Mouse (Mus musculus): ENCODE measurements at regions not wholly inside any gene's neighbourhood (a gene's known extent, or its start where the extent isn't known, plus 50 kb on each side); places are given as distances from the start of the nearest gene placed in this dataset.

DNA sequence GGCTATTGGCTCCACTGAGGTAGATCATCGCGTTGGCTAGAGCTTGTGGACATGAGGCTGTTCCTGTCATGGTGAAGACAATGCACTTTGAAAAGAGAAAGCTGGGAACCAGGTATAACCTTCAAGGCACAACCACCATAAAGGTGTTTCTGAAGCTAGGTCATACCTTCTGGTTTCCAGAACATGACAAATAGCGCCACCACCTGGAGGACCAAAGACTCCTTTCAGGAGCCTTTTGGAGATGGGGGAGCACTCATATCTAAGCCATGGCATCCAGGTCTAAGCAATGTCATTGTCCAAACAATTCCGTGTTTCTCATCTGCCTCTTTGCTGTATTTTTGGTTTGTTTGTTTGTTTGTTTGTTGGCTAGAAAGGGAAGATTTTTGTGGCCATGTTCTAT is 113.7 kb upstream of the Lsm14a start:
- no peak for DNase-seq (ENCODE audit: low read depth, low spot score)

DNA sequence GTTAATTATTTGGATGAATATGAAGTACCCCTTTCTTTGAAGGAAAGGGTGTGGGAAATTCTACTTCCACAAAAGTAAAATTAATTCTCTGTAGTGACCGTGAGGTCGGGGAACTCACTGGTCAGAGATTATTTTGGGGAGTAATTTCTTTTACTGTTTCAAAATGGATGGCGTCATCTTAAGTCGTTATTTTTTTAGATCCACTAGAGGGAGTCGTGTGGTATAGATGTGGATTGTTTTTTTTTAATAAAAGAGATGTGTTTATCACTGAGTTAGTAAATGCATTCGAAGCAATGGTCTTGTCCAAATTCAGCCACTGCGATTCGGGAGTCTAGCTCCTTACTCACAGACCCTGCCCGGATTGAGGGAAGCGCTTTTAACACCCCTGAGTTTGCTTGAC is 100.8 kb upstream of the Lsm14a start:
- no peak for DNase-seq (ENCODE audit: low read depth, low spot score)

DNA sequence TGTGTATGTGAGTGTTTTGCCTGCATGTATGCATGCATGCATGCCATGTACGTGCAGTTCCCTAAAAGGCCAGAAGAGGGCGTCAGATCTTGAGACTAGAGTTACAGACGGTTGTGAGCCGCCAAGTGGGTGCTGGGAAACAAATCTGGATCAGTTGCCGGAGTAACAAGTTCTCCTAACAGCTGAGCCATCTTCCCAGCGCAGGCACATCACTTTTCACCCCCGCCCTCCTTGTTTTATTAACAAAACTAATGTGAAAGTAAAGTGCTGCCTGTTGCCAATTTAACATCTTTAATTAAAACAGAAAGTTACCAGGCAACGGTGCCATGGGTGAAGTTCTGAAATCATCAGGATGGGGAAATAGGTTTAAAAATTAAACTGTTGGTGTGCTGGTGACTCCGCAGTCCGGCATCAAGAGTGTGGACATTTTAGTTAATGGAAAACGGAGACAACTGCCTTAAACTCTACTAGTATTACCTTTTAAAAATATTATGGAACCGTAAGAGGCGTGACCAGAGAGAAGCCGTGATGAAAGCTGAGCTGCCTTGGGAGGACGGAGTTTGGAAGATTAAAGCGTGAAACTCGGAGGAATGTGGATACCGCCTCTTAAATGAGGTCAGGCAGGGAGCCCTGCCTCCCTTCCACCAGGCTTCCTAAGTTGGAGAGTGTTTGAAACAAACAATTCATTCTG is 91.9 kb upstream of the Lsm14a start:
- no peak for DNase-seq (ENCODE audit: low read depth, low spot score)

DNA sequence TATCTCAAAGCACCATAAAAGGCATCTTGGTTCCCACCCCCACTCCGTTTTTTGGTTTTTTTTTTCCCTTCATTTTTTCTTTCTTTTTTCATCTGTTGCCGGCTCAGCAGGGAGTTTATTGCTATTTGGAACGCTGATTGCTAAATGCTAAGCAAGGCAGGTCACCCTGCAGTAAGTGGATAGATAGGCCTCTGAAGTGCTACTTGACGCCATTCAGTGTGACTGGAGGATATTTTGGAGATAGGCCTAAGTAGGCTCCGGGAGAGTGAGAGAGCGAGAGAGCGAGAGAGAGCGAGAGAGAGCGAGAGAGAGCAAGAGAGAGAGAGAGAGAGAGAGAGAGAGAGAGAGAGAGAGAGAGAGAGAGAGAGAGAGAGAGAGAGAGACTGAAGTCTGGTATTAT is 90.3 kb upstream of the Lsm14a start:
- DNase-seq (ENCODE audit: low read depth, low spot score) = no peak

DNA sequence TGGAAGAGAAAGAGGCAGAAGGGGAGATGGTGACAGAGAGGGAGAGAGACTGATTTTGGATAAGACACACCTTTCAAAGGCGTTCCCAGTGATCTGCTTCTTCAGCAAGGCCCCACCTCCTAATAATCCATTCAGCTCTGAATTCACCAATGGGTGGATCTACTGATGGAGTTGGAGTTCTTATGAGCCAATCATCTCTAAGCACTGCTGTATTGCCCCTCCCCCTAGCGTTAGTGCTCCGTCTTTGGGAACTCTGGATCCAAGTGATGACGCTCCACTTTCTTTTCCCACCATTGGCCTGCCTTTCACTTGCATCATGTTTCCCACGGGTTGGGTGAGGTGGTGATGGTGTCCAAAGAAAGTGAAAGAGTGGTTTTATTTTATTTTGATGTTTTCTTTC is 87.7 kb upstream of the Lsm14a start:
- no peak for DNase-seq (ENCODE audit: low read depth, low spot score)

DNA sequence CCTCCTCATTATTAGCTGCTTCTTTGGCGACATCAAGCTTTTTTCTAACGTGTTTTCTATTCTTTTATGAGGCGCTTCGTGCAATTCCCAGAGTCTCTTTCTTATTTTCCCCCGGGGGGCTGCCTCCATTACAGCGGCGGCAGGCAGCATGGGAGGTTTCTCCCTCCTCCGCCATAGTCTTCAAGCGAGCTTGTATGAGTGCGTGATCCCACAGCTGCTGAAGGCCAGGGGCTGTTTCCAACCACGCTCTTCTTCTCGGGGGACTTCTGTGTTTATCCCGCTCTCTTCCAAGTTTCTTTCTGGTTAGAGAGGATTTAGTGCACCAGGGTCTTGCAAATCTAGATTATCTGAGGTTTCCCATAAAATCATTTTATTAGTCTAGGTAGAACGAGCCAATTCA is 77.9 kb upstream of the Lsm14a start:
- no peak for DNase-seq (ENCODE audit: low read depth, low spot score)

DNA sequence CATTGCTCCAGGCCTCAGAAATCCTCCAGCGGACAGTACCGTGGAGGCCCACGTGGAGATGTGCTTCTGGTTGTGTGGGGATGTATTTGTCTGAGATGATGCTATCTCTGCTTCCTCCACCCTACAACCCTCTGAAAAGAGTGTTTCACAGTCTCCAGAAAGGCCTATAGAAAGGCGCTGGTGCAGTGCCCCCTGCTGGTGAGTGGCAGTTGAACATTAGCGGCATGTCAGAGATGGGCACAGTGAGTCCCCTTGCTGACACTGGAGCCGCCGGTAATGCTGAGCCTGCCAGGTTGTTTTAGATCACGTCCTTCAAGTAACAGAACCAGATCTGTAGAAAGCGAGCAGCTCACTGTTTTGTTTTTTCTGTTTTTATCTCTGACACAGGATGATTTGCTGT is 69.0 kb upstream of the Lsm14a start:
- peak; percentile 4 for DNase-seq (ENCODE audit: low read depth, low spot score)

DNA sequence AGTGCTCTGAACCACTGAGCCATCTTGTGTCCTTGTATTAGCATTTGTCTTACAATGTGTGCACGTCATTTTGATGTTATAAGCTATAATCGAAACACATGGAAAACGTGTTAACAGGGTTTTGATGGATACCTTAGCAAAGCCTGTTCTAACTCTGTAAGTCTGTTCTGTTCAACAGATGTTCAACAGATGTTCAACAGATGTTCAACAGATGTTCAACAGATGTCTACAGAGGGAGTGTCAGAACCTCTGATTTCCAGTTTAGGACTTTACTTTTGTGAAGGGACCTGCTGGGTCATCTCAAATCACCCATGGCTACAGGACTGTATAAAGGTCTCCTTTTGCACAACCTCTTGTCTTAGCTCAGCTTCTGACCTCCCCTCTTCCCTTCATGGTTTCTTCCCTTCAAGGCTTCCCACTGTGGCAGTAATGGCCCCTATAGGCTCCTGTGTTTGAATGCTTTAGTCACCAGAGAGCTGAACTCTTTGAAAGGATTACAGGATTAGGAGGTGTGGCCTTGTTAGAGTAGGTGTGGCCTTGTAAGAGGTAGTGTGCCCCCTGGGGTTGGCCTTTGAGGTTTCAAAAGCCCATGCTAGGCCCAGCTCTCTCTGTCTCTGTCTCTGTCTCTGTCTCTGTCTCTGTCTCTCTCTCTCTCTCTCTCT is 66.8 kb upstream of the Lsm14a start:
- no peak for DNase-seq (ENCODE audit: low read depth, low spot score)

DNA sequence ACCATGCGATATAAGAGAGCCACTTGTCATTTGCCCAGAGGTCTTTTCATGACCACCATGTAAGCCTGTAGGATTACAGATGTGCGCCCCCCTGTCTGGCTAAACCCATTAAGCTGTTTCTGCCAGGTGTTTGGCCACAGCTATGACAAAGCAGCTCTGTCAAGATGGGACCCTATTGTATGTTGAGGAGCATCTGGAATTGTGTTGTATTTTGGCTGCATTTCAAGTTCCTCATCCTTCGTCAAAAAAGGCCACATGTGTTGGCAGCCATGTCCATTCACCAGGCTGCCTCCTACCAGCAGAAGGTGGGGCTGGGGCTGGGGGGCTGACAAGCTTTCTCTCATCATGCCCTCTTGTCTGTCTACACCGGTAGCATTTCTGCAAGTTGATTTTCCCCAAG is 65.7 kb upstream of the Lsm14a start:
- no peak for DNase-seq (ENCODE audit: low read depth, low spot score)

DNA sequence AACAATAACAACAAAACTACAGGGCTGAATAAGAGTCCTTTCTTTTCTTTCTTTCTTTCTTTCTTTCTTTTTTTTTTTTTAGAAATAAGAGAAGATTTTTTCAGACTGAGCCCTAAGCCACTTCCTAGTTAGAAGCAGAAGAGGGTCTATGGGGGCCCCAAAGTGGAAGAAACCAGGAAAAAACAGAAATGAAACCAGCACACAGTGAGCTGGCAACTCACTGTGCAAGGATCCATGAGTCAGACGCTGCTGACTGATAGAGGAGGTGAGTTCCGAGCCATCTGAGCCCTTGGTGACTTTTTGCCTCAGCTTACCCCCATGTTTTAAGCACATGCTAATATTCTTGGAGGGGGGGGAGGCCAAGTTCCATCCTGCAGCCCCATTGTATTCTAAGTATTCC is 55.2 kb upstream of the Lsm14a start:
- no peak for DNase-seq (ENCODE audit: low read depth, low spot score)

DNA sequence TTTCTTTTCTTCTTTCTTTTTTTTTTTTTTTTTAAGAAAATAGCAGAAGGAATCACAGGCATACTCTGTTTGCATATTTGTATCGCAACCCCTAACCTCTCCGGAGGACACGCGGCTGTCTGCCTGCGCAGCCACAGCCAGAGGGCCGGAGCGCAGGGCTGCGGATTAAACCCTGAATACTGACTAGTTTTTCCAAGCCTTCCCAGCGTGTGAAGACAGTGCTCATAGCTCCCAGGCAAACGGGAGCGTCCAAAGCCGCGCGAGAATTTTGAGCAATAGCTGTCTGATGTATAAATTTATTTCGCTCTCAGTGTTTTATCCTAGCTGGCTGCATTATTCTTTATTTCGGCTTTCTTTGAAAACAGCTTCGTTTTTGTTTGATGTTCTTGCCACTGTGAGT is 51.1 kb upstream of the Lsm14a start:
- DNase-seq (ENCODE audit: low read depth, low spot score) = no peak
